Mouse (Mus musculus): Measurements from ENCODE around the gene Rftn1. TPM values are rescaled to one million over a fixed set of nuclear protein-coding genes. Genes with fewer than 3 reads are reported as not detected.

The Rftn1 gene
- total and polyA plus RNA-seq, 2 experiments from 2014 or later: 36.5 to 54.8 TPM

DNA sequence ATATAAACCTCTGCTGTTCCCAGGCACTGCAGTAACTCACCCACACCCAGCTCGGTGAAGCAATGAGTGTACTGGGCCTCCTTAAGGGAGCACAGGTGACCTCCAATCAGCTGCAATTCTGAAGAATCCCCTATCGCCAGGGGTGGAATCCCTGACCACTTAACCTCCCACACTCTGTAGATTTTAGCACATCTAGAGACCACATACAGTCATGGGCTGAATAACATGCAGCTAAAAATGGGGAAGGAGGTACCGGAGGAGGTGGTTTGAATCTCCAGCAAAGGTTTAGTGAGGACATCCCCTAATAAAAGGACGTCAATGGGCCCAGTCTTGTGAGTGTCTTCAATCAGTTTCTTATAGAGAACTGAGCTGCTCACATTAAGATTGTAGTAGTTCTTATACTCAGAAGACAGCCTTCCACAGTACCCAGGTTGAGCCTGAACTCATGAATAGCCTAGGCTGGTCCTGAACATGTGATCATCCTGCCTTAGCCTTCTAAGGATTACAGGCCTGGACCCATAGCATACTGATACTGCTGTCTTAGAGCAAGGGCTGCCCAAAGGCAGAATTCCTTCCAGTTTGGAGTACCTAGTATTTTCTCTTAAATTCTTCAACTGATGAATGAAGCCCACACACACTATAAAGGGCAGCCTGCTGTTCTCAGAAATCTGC, 9.4 kb downstream of the Rftn1 start:
- no peak for ATAC-seq (ENCODE audit: insufficient read depth, low read depth)
- Histone ChIP-seq H3K27ac (ENCODE audit: low read depth) (no peak overlapping the region), H3K4me1 (ENCODE audit: control insufficient read depth, insufficient read depth) (peaks cover 17% of the 10 kb centered on the region), H3K4me3 (ENCODE audit: low read depth, low read length) (no peak overlapping the region), H3K27me3 (ENCODE audit: control insufficient read depth, insufficient read depth, low read length) (no peaks in the 10 kb centered on the region), H3K4me2 (ENCODE audit: low read depth, low read length) (no peak overlapping the region), H3K9ac (replicated peaks; ENCODE audit: low read depth, low read length) (no peak overlapping the region), H3K36me3 (replicated peaks; ENCODE audit: control insufficient read depth, insufficient read depth, low read length) (peaks cover 12% of the 10 kb centered on the region), H3K9me3 (replicated peaks; ENCODE audit: control insufficient read depth, low read length) (no peaks in the 10 kb centered on the region)
- no peak for DNase-seq (ENCODE audit: low spot score)
- WGBS: 86% methylated on average over 4 of the region's 4 CpGs
- TF ChIP-seq EP300 (IDR thresholded peaks at IDR 0.05; ENCODE audit: low read depth): no peak
- TF ChIP-seq CTCF (IDR thresholded peaks at IDR 0.05; ENCODE audit: low read depth): no peak

DNA sequence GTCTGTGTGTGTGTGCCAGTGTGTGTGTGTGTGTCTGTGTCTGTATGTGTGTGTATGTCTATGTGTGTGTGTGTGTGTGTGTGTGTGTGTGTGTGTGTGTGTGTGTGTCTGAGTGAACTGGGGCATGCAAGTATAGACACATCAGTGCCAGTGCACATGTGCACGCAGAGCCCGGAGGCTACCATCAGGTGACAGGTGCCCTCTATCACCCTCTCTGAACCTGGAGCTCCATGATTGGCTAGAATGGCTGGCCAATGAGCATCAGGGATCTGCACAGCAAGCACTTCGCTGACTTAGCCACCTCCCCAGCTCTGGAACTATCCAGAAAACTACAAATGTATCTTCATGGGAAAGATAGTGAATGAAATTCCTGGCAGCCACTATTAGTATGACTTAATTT, 16.7 kb downstream of the Rftn1 start:
- no peak overlapping the region for H3K9ac ChIP-seq (replicated peaks; ENCODE audit: low read depth, low read length)
- DNase-seq (ENCODE audit: low spot score) (no peak), ATAC-seq (ENCODE audit: insufficient read depth, low read depth) (no peak)
- no peak overlapping the region for H3K27ac ChIP-seq (ENCODE audit: low read depth)
- H3K4me1 ChIP-seq (ENCODE audit: control insufficient read depth, insufficient read depth): peaks cover 23% of the 10 kb centered on the region
- no peaks in the 10 kb centered on the region for H3K27me3 ChIP-seq (ENCODE audit: control insufficient read depth, insufficient read depth, low read length)
- H3K9me3 ChIP-seq (replicated peaks; ENCODE audit: control insufficient read depth, low read length): no peaks in the 10 kb centered on the region
- H3K4me3 ChIP-seq (ENCODE audit: low read depth, low read length): no peak overlapping the region
- no peak overlapping the region for H3K4me2 ChIP-seq (ENCODE audit: low read depth, low read length)
- 97% methylated on average over 3 of the region's 3 CpGs for WGBS
- peaks cover 17% of the 10 kb centered on the region for H3K36me3 ChIP-seq (replicated peaks; ENCODE audit: control insufficient read depth, insufficient read depth, low read length)
- TF ChIP-seq CTCF (IDR thresholded peaks at IDR 0.05; ENCODE audit: low read depth) (no peak), EP300 (IDR thresholded peaks at IDR 0.05; ENCODE audit: low read depth) (no peak)

DNA sequence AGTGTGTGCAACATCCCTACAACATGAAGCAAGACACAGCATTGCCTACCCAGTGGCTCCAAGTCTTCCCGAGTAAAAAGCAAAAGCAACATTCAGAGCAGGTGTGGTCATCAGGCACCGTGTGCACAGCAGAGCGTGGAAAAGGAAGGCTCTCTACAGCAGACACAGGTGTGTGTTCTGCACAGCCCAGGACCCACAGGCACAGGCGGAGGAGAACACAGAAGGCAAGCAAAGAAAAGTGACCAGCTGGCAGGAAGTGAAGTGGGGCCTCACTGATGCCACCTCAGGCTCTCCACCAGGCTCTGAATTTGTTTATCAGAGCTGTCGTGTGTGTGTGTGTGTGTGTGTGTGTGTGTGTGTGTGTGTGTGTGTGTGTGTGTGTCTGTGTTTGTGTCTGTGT, 17.1 kb downstream of the Rftn1 start:
- H3K36me3 ChIP-seq (replicated peaks; ENCODE audit: control insufficient read depth, insufficient read depth, low read length): peaks cover 21% of the 10 kb centered on the region
- no peak overlapping the region for H3K9ac ChIP-seq (replicated peaks; ENCODE audit: low read depth, low read length)
- H3K4me3 ChIP-seq (ENCODE audit: low read depth, low read length): no peak overlapping the region
- H3K9me3 ChIP-seq (replicated peaks; ENCODE audit: control insufficient read depth, low read length): no peaks in the 10 kb centered on the region
- ATAC-seq (ENCODE audit: insufficient read depth, low read depth) (no peak), DNase-seq (ENCODE audit: low spot score) (no peak)
- peaks cover 23% of the 10 kb centered on the region for H3K4me1 ChIP-seq (ENCODE audit: control insufficient read depth, insufficient read depth)
- H3K4me2 ChIP-seq (ENCODE audit: low read depth, low read length): no peak overlapping the region
- H3K27me3 ChIP-seq (ENCODE audit: control insufficient read depth, insufficient read depth, low read length): no peaks in the 10 kb centered on the region
- no peak for TF ChIP-seq CTCF (IDR thresholded peaks at IDR 0.05; ENCODE audit: low read depth)
- no peak for TF ChIP-seq EP300 (IDR thresholded peaks at IDR 0.05; ENCODE audit: low read depth)
- WGBS: 93% methylated on average over 4 of the region's 5 CpGs
- H3K27ac ChIP-seq (ENCODE audit: low read depth): no peak overlapping the region

DNA sequence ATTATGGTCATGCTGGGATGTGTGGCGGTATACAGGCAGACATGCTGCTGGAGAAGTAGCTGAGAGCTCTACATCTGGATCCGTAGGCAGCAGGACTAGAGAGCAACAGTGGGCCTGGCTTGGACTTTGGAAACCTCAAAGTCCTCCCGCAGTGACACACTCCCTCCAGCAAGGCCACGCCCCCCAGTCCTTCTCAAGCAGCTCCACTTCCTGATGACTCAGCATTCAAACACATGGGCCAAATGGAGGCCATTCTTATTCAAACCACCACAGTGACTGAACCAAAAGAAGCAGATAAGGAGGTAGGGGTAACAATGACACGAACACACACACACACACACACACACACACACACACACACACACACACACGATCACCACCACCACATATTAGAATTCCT, 17.7 kb downstream of the Rftn1 start:
- Histone ChIP-seq H3K9me3 (replicated peaks; ENCODE audit: control insufficient read depth, low read length) (no peaks in the 10 kb centered on the region), H3K27ac (ENCODE audit: low read depth) (no peak overlapping the region), H3K4me1 (ENCODE audit: control insufficient read depth, insufficient read depth) (peaks cover 23% of the 10 kb centered on the region), H3K36me3 (replicated peaks; ENCODE audit: control insufficient read depth, insufficient read depth, low read length) (peaks cover 24% of the 10 kb centered on the region), H3K27me3 (ENCODE audit: control insufficient read depth, insufficient read depth, low read length) (no peaks in the 10 kb centered on the region), H3K4me3 (ENCODE audit: low read depth, low read length) (no peak overlapping the region), H3K4me2 (ENCODE audit: low read depth, low read length) (no peak overlapping the region), H3K9ac (replicated peaks; ENCODE audit: low read depth, low read length) (no peak overlapping the region)
- TF ChIP-seq EP300 (IDR thresholded peaks at IDR 0.05; ENCODE audit: low read depth) (no peak), CTCF (IDR thresholded peaks at IDR 0.05; ENCODE audit: low read depth) (no peak)
- DNase-seq (ENCODE audit: low spot score): no peak
- no peak for ATAC-seq (ENCODE audit: insufficient read depth, low read depth)
- 96% methylated on average over 6 of the region's 6 CpGs for WGBS

DNA sequence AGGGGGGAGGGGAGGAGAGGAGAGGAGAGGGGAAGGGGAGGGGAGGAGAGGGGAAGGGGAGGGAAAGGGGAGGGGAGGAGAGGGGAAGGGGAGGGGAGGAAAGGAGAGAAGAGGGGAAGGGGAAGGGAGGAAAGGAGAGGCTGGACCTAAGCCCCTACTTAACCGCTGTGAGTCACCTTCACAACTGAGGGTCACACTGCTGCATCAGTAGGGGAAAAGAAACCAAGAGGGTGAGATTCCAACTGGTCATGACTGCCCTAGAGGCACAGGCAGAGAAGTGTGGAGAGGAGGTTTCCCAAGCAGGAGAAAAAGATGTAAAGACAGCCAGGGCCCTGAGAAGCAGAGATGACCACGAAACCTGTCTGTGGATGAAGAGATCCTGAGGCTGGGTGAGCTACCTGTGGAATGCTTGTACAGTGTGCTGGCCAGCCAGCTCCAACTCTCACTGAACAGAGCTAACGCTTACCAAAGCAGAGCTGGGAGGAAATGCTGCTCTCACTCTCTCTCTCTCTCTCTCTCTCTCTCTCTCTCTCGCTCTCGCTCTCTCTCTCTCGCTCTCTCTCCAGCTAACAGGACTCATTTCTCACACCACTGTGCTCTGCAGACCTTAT, 19.4 kb downstream of the Rftn1 start:
- H3K4me1 ChIP-seq (ENCODE audit: control insufficient read depth, insufficient read depth): peaks cover 23% of the 10 kb centered on the region
- no peak overlapping the region for H3K9ac ChIP-seq (replicated peaks; ENCODE audit: low read depth, low read length)
- no peaks in the 10 kb centered on the region for H3K27me3 ChIP-seq (ENCODE audit: control insufficient read depth, insufficient read depth, low read length)
- TF ChIP-seq CTCF (IDR thresholded peaks at IDR 0.05; ENCODE audit: low read depth): no peak
- TF ChIP-seq EP300 (IDR thresholded peaks at IDR 0.05; ENCODE audit: low read depth): no peak
- WGBS: 31% methylated on average over 6 of the region's 6 CpGs
- peak overlapping the region; percentile 48; the same call in 1 of the 2 replicates for H3K27ac ChIP-seq (ENCODE audit: low read depth)
- no peak overlapping the region for H3K4me3 ChIP-seq (ENCODE audit: low read depth, low read length)
- DNase-seq (ENCODE audit: low spot score): no peak
- H3K9me3 ChIP-seq (replicated peaks; ENCODE audit: control insufficient read depth, low read length): no peaks in the 10 kb centered on the region
- peaks cover 31% of the 10 kb centered on the region for H3K36me3 ChIP-seq (replicated peaks; ENCODE audit: control insufficient read depth, insufficient read depth, low read length)
- H3K4me2 ChIP-seq (ENCODE audit: low read depth, low read length): peak overlapping the region; percentile 24
- peak; percentile 28; the same call in 1 of the 2 replicates for ATAC-seq (ENCODE audit: insufficient read depth, low read depth)

All from heart, postnatal 0 days (tissue).